Mouse (Mus musculus): ENCODE results near the gene Dicer1. TPM values are rescaled to one million over a fixed set of nuclear protein-coding genes. Genes with fewer than 3 reads are reported as not detected.

Dicer1 gene
- polyA plus RNA-seq, 1 experiment from 2014 or later, result 58.5 TPM

DNA sequence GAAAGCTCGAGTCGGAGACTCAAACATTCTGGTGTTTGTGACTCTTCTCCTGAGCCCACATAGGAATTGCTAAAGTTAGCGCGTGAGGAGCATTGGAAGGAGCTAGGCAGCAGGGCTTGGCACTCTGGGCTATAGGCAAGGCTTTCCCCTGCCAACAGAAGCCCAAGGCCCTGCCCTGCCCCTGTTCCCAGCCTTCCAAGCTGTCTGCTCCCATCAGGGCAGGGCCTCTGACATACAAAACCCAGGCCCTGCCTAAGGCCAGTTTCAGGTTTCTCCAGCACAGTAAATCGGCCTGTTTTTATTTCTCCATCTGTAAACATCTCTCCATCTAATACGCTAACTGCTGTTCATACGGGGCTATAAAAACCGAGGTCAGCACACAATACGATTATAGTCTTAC is 86.2 kb downstream of the Dicer1 start:
- Histone ChIP-seq H3K4me3 (no peak overlapping the region), H3K4me1 (peaks cover 29% of the 10 kb centered on the region)
- no peak for DNase-seq (ENCODE audit: low spot score)

DNA sequence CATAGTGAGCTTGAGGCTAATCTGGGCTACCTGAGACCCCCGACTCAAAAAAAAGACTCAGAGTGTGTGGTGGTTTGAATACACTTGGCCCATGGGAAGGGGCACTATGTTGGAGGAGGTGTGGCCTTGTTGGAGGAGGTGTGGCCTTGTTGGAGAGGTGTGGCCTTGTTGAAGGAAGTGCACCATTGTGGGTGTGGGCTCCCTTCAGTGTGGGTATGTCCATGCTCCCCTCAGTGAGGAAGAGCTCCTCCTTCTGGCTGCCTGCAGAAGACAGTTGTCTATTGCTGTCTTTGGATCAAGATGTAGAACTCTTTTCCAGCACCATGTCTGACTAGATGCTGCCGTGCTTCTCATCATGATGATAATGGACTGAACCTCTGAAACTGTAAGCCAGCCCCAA is 95.6 kb downstream of the Dicer1 start:
- Histone ChIP-seq H3K4me1 (peaks cover 23% of the 10 kb centered on the region), H3K4me3 (no peak overlapping the region), H3K36me3 (no peaks in the 10 kb centered on the region), H3K27me3 (ENCODE audit: low read depth, poor library complexity, severe bottlenecking) (peaks cover 11% of the 10 kb centered on the region; the same call in 1 of the 2 replicates), H3K27ac (no peak overlapping the region), H3K9me3 (replicated peaks) (no peaks in the 10 kb centered on the region; the same call in 1 of the 2 replicates)
- no peak for DNase-seq (ENCODE audit: low spot score)
- WGBS, result 94% methylated on average over 2 of the region's 2 CpGs

More for the DNA sequence above, 86.2 kb downstream of the Dicer1 start:
- Histone ChIP-seq H3K9me3 (replicated peaks) (no peaks in the 10 kb centered on the region), H3K27ac (no peak overlapping the region; the same call in 1 of the 2 replicates), H3K36me3 (no peaks in the 10 kb centered on the region), H3K27me3 (ENCODE audit: low read depth, poor library complexity, severe bottlenecking) (peaks cover 37% of the 10 kb centered on the region; the same call in 1 of the 2 replicates)
- 83% methylated on average over 9 of the region's 9 CpGs for WGBS

DNA sequence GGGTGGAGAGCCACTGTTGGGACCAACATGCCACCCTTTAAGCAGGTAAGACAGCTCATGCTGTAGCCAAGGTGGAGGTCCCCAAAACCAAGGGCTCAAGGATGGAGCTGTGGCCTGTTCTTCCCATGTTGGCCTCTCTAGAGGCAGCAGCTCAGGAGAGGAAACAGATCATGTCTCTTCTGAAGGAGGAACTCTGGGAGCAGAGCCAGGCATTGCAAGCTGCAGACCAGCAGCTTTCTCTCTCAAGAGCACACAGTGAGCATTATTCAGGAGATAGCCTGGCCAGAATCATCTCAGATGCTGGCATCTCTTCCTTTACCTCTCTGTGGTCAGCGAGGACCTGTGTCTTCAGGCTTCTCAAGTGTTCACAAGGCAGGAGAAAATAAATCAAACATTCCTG is 96.7 kb downstream of the Dicer1 start:
- Histone ChIP-seq H3K36me3 (no peaks in the 10 kb centered on the region), H3K27ac (no peak overlapping the region), H3K4me3 (no peak overlapping the region), H3K9me3 (replicated peaks) (no peaks in the 10 kb centered on the region; the same call in 1 of the 2 replicates), H3K4me1 (peaks cover 31% of the 10 kb centered on the region), H3K27me3 (ENCODE audit: low read depth, poor library complexity, severe bottlenecking) (peaks cover 22% of the 10 kb centered on the region; the same call in 1 of the 2 replicates)
- WGBS, result 81% methylated on average over 1 of the region's 1 CpGs
- no peak for DNase-seq (ENCODE audit: low spot score)

DNA sequence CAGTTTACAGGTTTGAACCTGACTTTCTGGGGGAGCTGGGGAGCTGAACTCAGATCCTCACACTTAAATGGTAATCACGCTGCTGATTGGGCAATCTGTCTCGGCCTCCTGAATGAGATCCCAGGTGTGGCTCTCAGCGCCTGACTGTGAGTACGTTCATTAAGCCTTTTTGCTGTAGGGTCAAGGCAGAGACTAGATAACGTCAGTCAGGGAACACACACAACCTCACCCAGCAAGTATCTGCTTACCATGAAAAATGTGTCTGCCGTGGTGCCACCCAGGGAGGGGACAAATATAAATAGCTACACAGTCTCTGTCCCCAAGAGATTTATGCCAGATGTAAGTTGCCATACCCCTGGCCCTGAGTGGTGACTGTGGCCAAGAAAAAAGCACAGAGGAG is 99.7 kb downstream of the Dicer1 start:
- peaks cover 50% of the 10 kb centered on the region; the same call in 1 of the 2 replicates for H3K27me3 ChIP-seq (ENCODE audit: low read depth, poor library complexity, severe bottlenecking)
- no peak overlapping the region for H3K4me3 ChIP-seq
- WGBS, result 54% methylated on average over 6 of the region's 6 CpGs
- DNase-seq (ENCODE audit: low spot score), result no peak
- no peaks in the 10 kb centered on the region; the same call in 1 of the 2 replicates for H3K9me3 ChIP-seq (replicated peaks)
- peaks cover 22% of the 10 kb centered on the region for H3K4me1 ChIP-seq
- H3K27ac ChIP-seq, result no peak overlapping the region
- no peaks in the 10 kb centered on the region for H3K36me3 ChIP-seq

DNA sequence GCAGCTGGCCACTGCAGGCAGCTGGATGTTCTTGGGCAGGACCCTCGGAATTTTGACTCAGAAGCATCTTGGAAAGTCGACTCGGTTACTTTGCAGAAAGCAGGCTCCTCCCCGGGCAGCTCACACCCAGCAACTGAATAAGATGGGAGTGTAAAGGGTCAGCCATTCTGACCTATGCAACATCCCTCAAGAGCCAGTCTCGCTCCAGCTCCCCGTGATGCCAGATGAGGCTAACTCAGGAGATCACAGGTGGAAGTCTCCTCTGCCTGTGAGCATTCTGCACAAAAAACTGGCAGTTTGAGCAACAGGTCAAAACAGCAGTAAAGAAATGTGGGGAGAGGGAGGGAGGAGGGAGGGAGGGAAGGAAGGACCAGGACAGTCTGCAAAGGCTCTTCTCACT is 100.5 kb downstream of the Dicer1 start:
- H3K27me3 ChIP-seq (ENCODE audit: low read depth, poor library complexity, severe bottlenecking), result peaks cover 57% of the 10 kb centered on the region; the same call in 1 of the 2 replicates
- H3K36me3 ChIP-seq, result no peaks in the 10 kb centered on the region
- WGBS, result 55% methylated on average over 6 of the region's 6 CpGs
- H3K27ac ChIP-seq, result no peak overlapping the region
- no peaks in the 10 kb centered on the region; the same call in 1 of the 2 replicates for H3K9me3 ChIP-seq (replicated peaks)
- DNase-seq (ENCODE audit: low spot score), result no peak
- no peak overlapping the region for H3K4me3 ChIP-seq
- H3K4me1 ChIP-seq, result peaks cover 22% of the 10 kb centered on the region

DNA sequence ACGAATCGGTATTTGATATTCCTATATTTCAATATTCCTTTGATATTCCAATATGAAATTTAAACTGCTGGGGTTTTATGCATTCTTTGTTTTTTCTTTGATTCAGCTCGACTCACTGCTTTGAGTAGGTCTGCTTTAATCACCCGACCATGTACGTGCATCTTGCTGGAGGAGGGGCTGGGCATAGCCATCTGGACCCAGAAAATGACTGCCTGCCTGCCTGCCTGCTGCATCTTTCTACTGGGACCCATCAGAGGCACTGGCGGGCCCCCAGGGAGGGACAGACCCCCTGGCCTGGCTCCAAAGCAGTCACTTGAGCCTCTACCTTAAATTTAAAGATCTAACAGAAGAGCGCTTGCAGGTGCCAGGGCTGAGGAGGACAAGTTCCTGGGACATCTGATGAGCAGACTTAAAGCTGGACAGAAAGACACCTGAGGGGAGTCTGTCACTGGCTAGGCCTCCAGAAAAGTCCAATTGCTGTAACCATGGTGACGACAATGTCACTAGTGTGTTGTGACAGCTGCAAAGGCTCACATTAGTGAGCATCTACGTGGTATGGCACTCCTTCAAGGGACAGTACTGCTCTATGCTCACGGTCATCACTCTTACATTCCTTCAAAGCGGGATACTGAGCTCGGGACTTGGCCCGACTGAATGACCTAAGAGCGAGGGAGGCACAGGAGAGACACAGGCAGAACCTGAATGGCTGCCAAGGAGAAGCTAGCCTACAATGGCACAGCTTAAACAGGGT is 101.1 kb downstream of the Dicer1 start:
- H3K27me3 ChIP-seq (ENCODE audit: low read depth, poor library complexity, severe bottlenecking), result peaks cover 60% of the 10 kb centered on the region; the same call in 1 of the 2 replicates
- DNase-seq (ENCODE audit: low spot score), result no peak
- H3K9me3 ChIP-seq (replicated peaks), result no peaks in the 10 kb centered on the region; the same call in 1 of the 2 replicates
- H3K4me3 ChIP-seq, result no peak overlapping the region
- WGBS, result 76% methylated on average over 14 of the region's 14 CpGs
- no peaks in the 10 kb centered on the region for H3K36me3 ChIP-seq
- peaks cover 22% of the 10 kb centered on the region for H3K4me1 ChIP-seq
- H3K27ac ChIP-seq, result no peak overlapping the region; the same call in 1 of the 2 replicates

DNA sequence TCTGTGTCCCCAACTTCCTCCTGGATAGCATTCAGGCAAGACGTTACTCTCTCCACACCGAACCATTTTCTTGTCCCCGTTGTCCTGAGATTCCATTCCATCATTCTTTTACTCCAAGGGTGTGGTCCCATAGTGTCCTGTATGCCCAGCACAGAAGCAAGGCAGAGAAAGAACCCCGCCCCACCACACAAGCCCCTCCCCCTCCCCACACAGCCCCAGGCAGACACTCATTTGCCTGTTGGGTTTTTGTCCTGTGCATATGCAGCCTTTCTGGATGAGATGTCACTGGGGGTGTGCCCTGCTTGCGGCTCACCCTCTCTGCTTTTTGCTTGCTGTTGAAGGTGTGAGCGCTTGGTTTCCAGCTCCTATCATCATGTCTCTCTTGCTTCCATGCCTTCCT is 103.4 kb downstream of the Dicer1 start:
- 90% methylated on average over 6 of the region's 6 CpGs for WGBS

DNA sequence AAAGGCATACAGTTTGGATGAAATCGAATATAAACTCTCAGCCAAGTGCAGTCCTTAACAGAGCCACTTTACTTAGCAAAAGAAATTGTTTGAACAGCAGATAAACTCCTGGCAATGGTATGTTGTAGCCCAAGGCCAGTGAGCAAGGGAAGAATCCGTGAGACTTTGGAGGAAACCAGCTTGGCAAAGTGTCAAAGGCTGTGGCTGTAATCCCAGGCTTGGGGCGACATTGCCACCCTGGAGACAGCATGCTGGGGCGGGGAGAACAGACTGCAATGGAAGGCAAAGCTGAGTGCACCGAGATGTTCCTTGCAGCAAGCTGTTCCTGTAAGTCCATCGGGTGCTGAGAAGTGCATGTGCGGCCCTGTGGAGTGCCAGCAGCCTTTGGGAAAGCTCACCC is 109.4 kb downstream of the Dicer1 start:
- WGBS, result 74% methylated on average over 7 of the region's 7 CpGs
- Histone ChIP-seq H3K27ac (no peak overlapping the region), H3K4me3 (no peak overlapping the region), H3K27me3 (ENCODE audit: low read depth, poor library complexity, severe bottlenecking) (peaks cover 88% of the 10 kb centered on the region), H3K4me1 (peaks cover 14% of the 10 kb centered on the region), H3K36me3 (no peaks in the 10 kb centered on the region), H3K9me3 (replicated peaks) (no peaks in the 10 kb centered on the region)
- DNase-seq (ENCODE audit: low spot score), result no peak

More for the DNA sequence above, 103.4 kb downstream of the Dicer1 start:
- DNase-seq (ENCODE audit: low spot score), result no peak
- H3K4me1 ChIP-seq, result peaks cover 20% of the 10 kb centered on the region
- no peak overlapping the region for H3K4me3 ChIP-seq
- no peaks in the 10 kb centered on the region for H3K36me3 ChIP-seq
- no peaks in the 10 kb centered on the region for H3K9me3 ChIP-seq (replicated peaks)
- H3K27ac ChIP-seq, result no peak overlapping the region
- H3K27me3 ChIP-seq (ENCODE audit: low read depth, poor library complexity, severe bottlenecking), result peaks cover 82% of the 10 kb centered on the region

- H3K4me3 ChIP-seq, result no peak overlapping the region
- peaks cover 27% of the 10 kb centered on the region for H3K4me1 ChIP-seq
- no peaks in the 10 kb centered on the region for H3K9me3 ChIP-seq (replicated peaks)
- H3K27ac ChIP-seq, result no peak overlapping the region
- H3K36me3 ChIP-seq, result no peaks in the 10 kb centered on the region
- WGBS, result 96% methylated on average over 1 of the region's 1 CpGs
- peaks cover 80% of the 10 kb centered on the region for H3K27me3 ChIP-seq (ENCODE audit: low read depth, poor library complexity, severe bottlenecking)
- no peak for DNase-seq (ENCODE audit: low spot score)
Measured at GRCm38 (mm10) chr12:104640934-104641333, 110.8 kb downstream of the Dicer1 start.

- H3K27ac ChIP-seq, result peak overlapping the region; percentile 75
- no peaks in the 10 kb centered on the region for H3K9me3 ChIP-seq (replicated peaks)
- H3K27me3 ChIP-seq (ENCODE audit: low read depth, poor library complexity, severe bottlenecking), result peaks cover 64% of the 10 kb centered on the region
- H3K4me1 ChIP-seq, result peaks cover 53% of the 10 kb centered on the region
- 30% methylated on average over 8 of the region's 8 CpGs for WGBS
- peak; percentile 48 for DNase-seq (ENCODE audit: low spot score)
- no peaks in the 10 kb centered on the region for H3K36me3 ChIP-seq
- no peak overlapping the region for H3K4me3 ChIP-seq
Measured at GRCm38 (mm10) chr12:104638156-104638555, 113.6 kb downstream of the Dicer1 start.

Other genes with a start within 250 kb of the Dicer1 start
- 2.0 and 3.0 TPM in 2 replicates for gene Clmn, start 113.1 kb upstream of the Dicer1 start, polyA plus RNA-seq (2016; fragmentation: Nextera tagmentation; extraction: Ambion mirVana)